29 mouse cellular contexts compared by ENCODE assay signal in genomic region chr12:81223276-81223675, GRCm38 (mm10).
"Had no signal": no experiment of that assay in that cellular context is flagged by ENCODE, and none has a peak within 500 bp of the region (broad histone marks: within the 10 kb centered on the region; RNA-seq: fewer than 3 reads in every experiment).

No protein-coding gene starts in this region.

- H3K4me1 ChIP-seq: heart, embryonic 12.5 days; heart, embryonic 13.5 days; heart, embryonic 15.5 days; intestine, embryonic 15.5 days; kidney, embryonic 15.5 days had no signal

- H3K36me3 ChIP-seq: heart, embryonic 12.5 days; heart, embryonic 13.5 days; heart, embryonic 15.5 days; hindbrain, embryonic 10.5 days; hindbrain, embryonic 12.5 days; hindbrain, embryonic 13.5 days; hindbrain, embryonic 15.5 days; intestine, embryonic 15.5 days; kidney, embryonic 15.5 days had no signal

- H3K4me3 ChIP-seq: heart, embryonic 12.5 days; heart, embryonic 13.5 days; heart, embryonic 15.5 days; hindbrain, embryonic 10.5 days; hindbrain, embryonic 12.5 days; hindbrain, embryonic 13.5 days; hindbrain, embryonic 15.5 days; intestine, embryonic 15.5 days; kidney, embryonic 15.5 days; layer of hippocampus, adult 2 months; left cerebral cortex, adult 2 months had no signal

- H3K27ac ChIP-seq: heart, embryonic 13.5 days; heart, embryonic 15.5 days; hindbrain, embryonic 10.5 days; hindbrain, embryonic 12.5 days; hindbrain, embryonic 13.5 days; hindbrain, embryonic 14.5 days; hindbrain, embryonic 15.5 days; hindbrain, postnatal 0 days; intestine, embryonic 15.5 days; kidney, embryonic 15.5 days; kidney, postnatal 0 days; layer of hippocampus, adult 2 months; left cerebral cortex, adult 2 months had no signal

- H3K27me3 ChIP-seq: heart, embryonic 12.5 days; heart, embryonic 15.5 days; hindbrain, embryonic 12.5 days; hindbrain, embryonic 13.5 days; hindbrain, embryonic 15.5 days; intestine, embryonic 15.5 days; kidney, embryonic 15.5 days had no signal

- DNase-seq: heart, postnatal 10 days; heart, postnatal 14 days; heart, postnatal 36 days; kidney, adult 11 months; kidney, adult 18-20 months; kidney, adult 2 months; kidney, adult 8-10 months; kidney, adult 9 months; kidney, postnatal 10 days; kidney, postnatal 14 days; kidney, postnatal 25 days; kidney, postnatal 36 days; kidney, postnatal 4 days; layer of hippocampus, adult 9-11 months; layer of hippocampus, postnatal 36 days had no signal

- H3K9me3 ChIP-seq: heart, embryonic 12.5 days; heart, embryonic 13.5 days; heart, embryonic 15.5 days; hindbrain, embryonic 10.5 days; hindbrain, embryonic 12.5 days; hindbrain, embryonic 13.5 days; hindbrain, embryonic 15.5 days; intestine, embryonic 15.5 days; kidney, embryonic 15.5 days had no signal
